Mouse (Mus musculus): ENCODE data around the gene Gpr82. TPM values are rescaled to one million over a fixed set of nuclear protein-coding genes. Genes with fewer than 3 reads are reported as not detected.
A peak's percentile ranks its signal among the peaks of the same experiment; 100 is the strongest.

Gene Gpr82
- polyA plus RNA-seq, 1 experiment from 2014 or later: 0.76 TPM

DNA sequence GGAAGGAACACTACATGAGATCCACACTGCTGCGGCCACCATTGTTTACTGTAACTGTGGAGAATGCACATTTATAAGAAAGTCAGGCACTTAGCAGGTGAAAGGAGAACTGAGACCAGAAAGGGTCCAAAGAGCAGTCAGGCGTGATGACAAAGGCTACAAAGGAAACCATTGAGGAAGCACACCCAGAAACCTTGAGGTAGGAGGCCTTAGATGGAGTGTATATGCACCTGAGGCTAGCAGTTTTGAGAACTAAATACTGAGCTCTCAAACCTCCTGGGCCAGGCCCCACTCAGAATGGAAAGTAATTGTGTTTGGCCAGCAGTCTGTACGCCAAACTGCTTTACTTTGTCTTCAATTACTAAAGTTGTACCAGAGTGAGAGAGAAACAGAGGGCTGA, 9.2 kb downstream of the Gpr82 start:
- 71% methylated on average over 3 of the region's 3 CpGs for WGBS
- Histone ChIP-seq H3K9ac (replicated peaks; ENCODE audit: low read length) (no peak overlapping the region), H3K4me3 (replicated peaks; ENCODE audit: low read depth, low read length) (no peak overlapping the region), H3K27me3 (ENCODE audit: control insufficient read depth, insufficient read depth, low read length) (no peaks in the 10 kb centered on the region), H3K4me1 (ENCODE audit: control insufficient read depth, insufficient read depth, low read length) (no peaks in the 10 kb centered on the region), H3K36me3 (ENCODE audit: control insufficient read depth, insufficient read depth, low read length) (no peaks in the 10 kb centered on the region), H3K4me2 (ENCODE audit: low read length) (no peak overlapping the region), H3K27ac (replicated peaks; ENCODE audit: low read depth, low read length) (no peak overlapping the region), H3K9me3 (ENCODE audit: control insufficient read depth, low read length) (no peaks in the 10 kb centered on the region)
- no peak for ATAC-seq (ENCODE audit: low FRiP score, low TSS enrichment)
- no peak for DNase-seq

DNA sequence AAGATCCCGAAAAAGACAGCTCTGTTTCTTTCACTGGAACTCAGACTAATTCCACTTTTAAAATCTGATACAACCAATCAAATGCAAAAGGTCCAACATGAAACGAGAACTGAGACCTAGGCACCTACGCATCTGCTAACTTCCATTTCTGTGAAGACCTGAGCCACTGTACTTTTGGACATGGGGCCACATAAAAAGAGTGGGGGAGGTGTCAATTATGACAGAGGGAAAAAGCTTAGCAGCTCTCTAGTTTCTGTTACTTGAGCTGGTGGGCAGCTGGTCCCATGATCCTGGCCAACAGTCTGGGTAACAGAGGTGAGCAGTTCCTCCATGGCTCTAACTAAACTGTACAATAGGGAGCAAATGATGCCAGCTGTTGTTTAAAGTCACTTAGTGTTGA, 11.8 kb downstream of the Gpr82 start:
- DNase-seq (no peak), ATAC-seq (ENCODE audit: low FRiP score, low TSS enrichment) (no peak)
- Histone ChIP-seq H3K9ac (replicated peaks; ENCODE audit: low read length) (no peak overlapping the region), H3K27me3 (ENCODE audit: control insufficient read depth, insufficient read depth, low read length) (no peaks in the 10 kb centered on the region), H3K9me3 (ENCODE audit: control insufficient read depth, low read length) (no peaks in the 10 kb centered on the region), H3K4me2 (ENCODE audit: low read length) (no peak overlapping the region), H3K4me1 (ENCODE audit: control insufficient read depth, insufficient read depth, low read length) (no peaks in the 10 kb centered on the region), H3K36me3 (ENCODE audit: control insufficient read depth, insufficient read depth, low read length) (no peaks in the 10 kb centered on the region), H3K4me3 (replicated peaks; ENCODE audit: low read depth, low read length) (no peak overlapping the region), H3K27ac (replicated peaks; ENCODE audit: low read depth, low read length) (no peak overlapping the region)
- 88% methylated on average over 3 of the region's 3 CpGs for WGBS

DNA sequence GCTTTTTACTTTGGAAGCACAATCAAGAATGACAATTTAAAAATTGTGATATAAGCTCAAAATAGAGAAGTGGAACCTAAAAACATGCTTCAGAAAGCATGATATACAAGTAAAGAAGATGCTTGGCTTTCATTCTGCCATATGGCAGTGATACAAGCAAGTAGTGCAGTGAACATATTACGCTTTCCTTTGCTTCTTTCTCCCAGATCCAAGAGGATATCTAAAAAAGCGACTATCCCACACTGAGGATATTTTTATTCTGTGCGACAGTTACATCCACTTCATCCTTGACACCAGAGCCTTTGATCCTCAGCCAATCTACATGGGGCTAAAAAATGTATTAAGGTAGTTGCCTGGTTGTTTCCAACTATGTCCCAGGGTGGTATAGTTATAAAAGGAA, 20.6 kb downstream of the Gpr82 start:
- Histone ChIP-seq H3K27ac (replicated peaks; ENCODE audit: low read depth, low read length) (no peak overlapping the region), H3K4me3 (replicated peaks; ENCODE audit: low read depth, low read length) (no peak overlapping the region), H3K36me3 (ENCODE audit: control insufficient read depth, insufficient read depth, low read length) (no peaks in the 10 kb centered on the region), H3K9ac (replicated peaks; ENCODE audit: low read length) (no peak overlapping the region), H3K9me3 (ENCODE audit: control insufficient read depth, low read length) (no peaks in the 10 kb centered on the region), H3K4me1 (ENCODE audit: control insufficient read depth, insufficient read depth, low read length) (no peaks in the 10 kb centered on the region), H3K27me3 (ENCODE audit: control insufficient read depth, insufficient read depth, low read length) (no peaks in the 10 kb centered on the region), H3K4me2 (ENCODE audit: low read length) (no peak overlapping the region)
- ATAC-seq (ENCODE audit: low FRiP score, low TSS enrichment): no peak
- no peak for DNase-seq
- WGBS: 91% methylated on average over 3 of the region's 3 CpGs

DNA sequence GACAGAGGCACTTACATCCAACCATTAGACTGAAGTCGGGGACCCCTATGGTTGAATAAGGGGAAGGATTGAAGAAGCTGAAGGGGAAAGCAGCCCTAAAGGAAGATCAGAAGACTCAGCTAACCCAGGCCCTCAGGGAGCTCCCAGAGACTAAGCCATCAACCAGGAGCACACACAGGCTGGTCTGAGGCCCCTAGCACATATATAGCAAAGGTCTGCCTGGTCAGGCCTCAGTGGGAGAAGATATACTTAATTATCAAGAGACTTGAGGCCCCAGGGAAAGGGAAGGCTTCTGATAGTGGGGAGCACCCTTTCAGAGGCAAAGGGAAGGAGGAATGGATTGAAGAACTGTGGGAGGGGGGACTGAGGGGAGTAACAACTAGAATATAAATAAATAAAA, 25.4 kb downstream of the Gpr82 start:
- Histone ChIP-seq H3K36me3 (ENCODE audit: control insufficient read depth, insufficient read depth, low read length) (no peaks in the 10 kb centered on the region), H3K27ac (replicated peaks; ENCODE audit: low read depth, low read length) (no peak overlapping the region), H3K4me1 (ENCODE audit: control insufficient read depth, insufficient read depth, low read length) (no peaks in the 10 kb centered on the region), H3K4me2 (ENCODE audit: low read length) (no peak overlapping the region), H3K9me3 (ENCODE audit: control insufficient read depth, low read length) (no peaks in the 10 kb centered on the region), H3K27me3 (ENCODE audit: control insufficient read depth, insufficient read depth, low read length) (no peaks in the 10 kb centered on the region), H3K4me3 (replicated peaks; ENCODE audit: low read depth, low read length) (no peak overlapping the region), H3K9ac (replicated peaks; ENCODE audit: low read length) (no peak overlapping the region)
- 88% methylated on average over 1 of the region's 1 CpGs for WGBS
- ATAC-seq (ENCODE audit: low FRiP score, low TSS enrichment) (no peak), DNase-seq (no peak)

DNA sequence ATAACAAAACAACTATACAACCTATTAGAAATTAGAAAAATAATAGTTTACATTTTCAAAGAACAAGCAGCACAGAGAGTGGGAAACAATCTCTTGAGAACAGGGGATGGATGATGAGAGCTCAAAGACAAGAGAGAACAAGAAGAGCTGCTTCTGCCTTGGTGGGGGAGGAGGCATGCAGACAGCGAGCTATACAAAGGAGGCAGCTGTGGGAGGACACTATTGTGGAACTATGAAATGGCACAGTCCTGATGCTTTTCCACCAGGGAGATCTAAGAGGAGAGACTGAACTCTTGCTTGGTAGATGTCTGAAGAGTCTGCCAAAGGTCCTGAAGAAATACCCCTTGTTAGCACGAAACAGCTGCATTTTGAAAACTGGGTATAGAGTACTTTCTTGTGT, 27.2 kb downstream of the Gpr82 start:
- Histone ChIP-seq H3K4me1 (ENCODE audit: control insufficient read depth, insufficient read depth, low read length) (no peaks in the 10 kb centered on the region), H3K4me2 (ENCODE audit: low read length) (no peak overlapping the region), H3K4me3 (replicated peaks; ENCODE audit: low read depth, low read length) (no peak overlapping the region), H3K27ac (replicated peaks; ENCODE audit: low read depth, low read length) (no peak overlapping the region), H3K36me3 (ENCODE audit: control insufficient read depth, insufficient read depth, low read length) (no peaks in the 10 kb centered on the region), H3K9ac (replicated peaks; ENCODE audit: low read length) (no peak overlapping the region), H3K9me3 (ENCODE audit: control insufficient read depth, low read length) (no peaks in the 10 kb centered on the region), H3K27me3 (ENCODE audit: control insufficient read depth, insufficient read depth, low read length) (no peaks in the 10 kb centered on the region)
- no peak for ATAC-seq (ENCODE audit: low FRiP score, low TSS enrichment)
- WGBS: 50% methylated on average over 2 of the region's 2 CpGs
- no peak for DNase-seq

DNA sequence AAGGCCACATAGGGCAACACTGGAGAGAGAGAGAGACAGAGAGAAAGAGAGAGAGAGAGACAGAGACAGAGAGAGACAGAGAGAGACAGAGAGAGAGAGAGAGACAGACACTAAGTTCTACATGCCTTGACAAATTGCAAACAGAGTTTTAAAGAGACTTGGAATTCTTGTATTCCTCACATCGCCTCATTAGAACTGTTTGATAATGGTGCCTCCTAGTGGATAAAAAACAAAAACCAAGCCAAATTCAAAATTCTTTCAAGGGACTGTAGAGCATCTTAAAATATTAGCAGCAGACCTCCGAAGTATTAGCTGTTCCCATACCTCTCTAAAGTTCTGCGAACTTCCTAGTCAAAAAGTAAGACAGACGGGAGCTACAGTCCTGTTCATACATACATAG, 30.7 kb downstream of the Gpr82 start:
- no peak overlapping the region for H3K9ac ChIP-seq (replicated peaks; ENCODE audit: low read length)
- no peak for ATAC-seq (ENCODE audit: low FRiP score, low TSS enrichment)
- H3K4me2 ChIP-seq (ENCODE audit: low read length): no peak overlapping the region
- no peaks in the 10 kb centered on the region for H3K36me3 ChIP-seq (ENCODE audit: control insufficient read depth, insufficient read depth, low read length)
- no peak overlapping the region for H3K4me3 ChIP-seq (replicated peaks; ENCODE audit: low read depth, low read length)
- 85% methylated on average over 4 of the region's 4 CpGs for WGBS
- no peaks in the 10 kb centered on the region for H3K27me3 ChIP-seq (ENCODE audit: control insufficient read depth, insufficient read depth, low read length)
- H3K9me3 ChIP-seq (ENCODE audit: control insufficient read depth, low read length): no peaks in the 10 kb centered on the region
- no peak for DNase-seq
- no peak overlapping the region for H3K27ac ChIP-seq (replicated peaks; ENCODE audit: low read depth, low read length)
- H3K4me1 ChIP-seq (ENCODE audit: control insufficient read depth, insufficient read depth, low read length): no peaks in the 10 kb centered on the region

DNA sequence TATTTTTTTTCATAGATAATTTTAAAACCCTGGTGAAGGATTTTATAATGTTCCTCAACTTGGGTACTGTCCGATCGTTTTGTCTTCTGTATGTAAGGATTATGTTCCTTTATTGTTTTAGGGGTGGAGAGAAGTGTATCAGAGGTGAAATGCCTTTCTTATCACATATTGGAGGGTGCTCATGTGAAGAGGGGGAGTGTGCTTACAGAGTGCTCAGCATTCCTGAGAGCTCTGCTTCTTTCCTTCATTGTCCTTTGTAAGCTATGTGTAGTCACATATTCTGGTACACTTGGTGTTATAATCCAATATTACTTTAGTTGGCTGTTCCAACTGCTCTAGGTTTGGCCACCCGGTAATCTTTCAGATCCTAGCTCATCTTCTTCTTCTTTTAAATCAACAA, 39.5 kb downstream of the Gpr82 start:
- Histone ChIP-seq H3K9ac (replicated peaks; ENCODE audit: low read length) (no peak overlapping the region), H3K36me3 (ENCODE audit: control insufficient read depth, insufficient read depth, low read length) (no peaks in the 10 kb centered on the region), H3K27me3 (ENCODE audit: control insufficient read depth, insufficient read depth, low read length) (no peaks in the 10 kb centered on the region), H3K4me1 (ENCODE audit: control insufficient read depth, insufficient read depth, low read length) (no peaks in the 10 kb centered on the region), H3K9me3 (ENCODE audit: control insufficient read depth, low read length) (no peaks in the 10 kb centered on the region), H3K4me3 (replicated peaks; ENCODE audit: low read depth, low read length) (no peak overlapping the region), H3K27ac (replicated peaks; ENCODE audit: low read depth, low read length) (no peak overlapping the region), H3K4me2 (ENCODE audit: low read length) (no peak overlapping the region)
- ATAC-seq (ENCODE audit: low FRiP score, low TSS enrichment) (no peak), DNase-seq (no peak)
- 93% methylated on average over 3 of the region's 3 CpGs for WGBS

DNA sequence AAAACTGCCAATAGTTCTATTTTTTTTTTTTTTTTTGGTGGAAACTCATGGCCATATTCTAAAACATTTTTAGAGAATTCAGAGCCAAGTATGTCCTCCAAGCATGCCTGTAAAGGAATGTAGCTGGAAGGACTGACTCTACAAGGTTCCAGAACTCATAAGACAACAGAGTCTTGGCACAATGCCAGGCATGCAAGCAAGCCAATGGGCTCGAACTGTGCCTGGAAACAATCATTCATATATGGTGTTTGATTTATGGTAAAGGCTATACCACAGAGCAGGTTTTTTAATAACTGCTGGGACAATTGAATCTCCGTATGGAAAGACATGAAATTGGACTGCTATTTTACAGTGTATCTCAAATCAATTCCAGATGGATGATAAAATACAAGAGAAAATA, 43.9 kb downstream of the Gpr82 start:
- peak; percentile 20 for DNase-seq

DNA sequence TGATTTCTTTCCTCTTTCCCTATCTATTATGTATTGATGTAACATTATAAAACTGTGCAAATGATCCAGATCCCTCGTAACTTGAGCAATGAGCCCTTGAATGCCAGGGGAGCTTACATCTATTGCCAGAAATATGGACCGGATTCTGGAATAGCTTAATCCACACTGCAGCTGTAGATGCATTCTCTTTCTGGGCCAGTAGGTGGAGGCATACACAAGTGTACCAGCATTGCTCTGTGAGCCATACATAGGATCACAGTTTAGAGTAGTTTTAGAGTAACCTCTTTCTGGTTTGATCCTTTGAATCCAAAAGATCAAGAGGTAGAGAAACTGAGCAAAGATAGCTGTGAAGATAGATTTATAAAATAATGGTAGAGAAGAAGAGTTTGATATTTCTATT, 49.0 kb downstream of the Gpr82 start:
- WGBS: 41% methylated on average over 2 of the region's 2 CpGs
- H3K4me1 ChIP-seq (ENCODE audit: control insufficient read depth, insufficient read depth, low read length): no peaks in the 10 kb centered on the region

More for the DNA sequence above, 43.9 kb downstream of the Gpr82 start:
- ATAC-seq (ENCODE audit: low FRiP score, low TSS enrichment): no peak
- H3K9ac ChIP-seq (replicated peaks; ENCODE audit: low read length): no peak overlapping the region
- no peak overlapping the region for H3K27ac ChIP-seq (replicated peaks; ENCODE audit: low read depth, low read length)
- no peaks in the 10 kb centered on the region for H3K4me1 ChIP-seq (ENCODE audit: control insufficient read depth, insufficient read depth, low read length)
- WGBS: 53% methylated on average over 2 of the region's 2 CpGs
- H3K9me3 ChIP-seq (ENCODE audit: control insufficient read depth, low read length): no peaks in the 10 kb centered on the region
- no peaks in the 10 kb centered on the region for H3K36me3 ChIP-seq (ENCODE audit: control insufficient read depth, insufficient read depth, low read length)
- H3K27me3 ChIP-seq (ENCODE audit: control insufficient read depth, insufficient read depth, low read length): no peaks in the 10 kb centered on the region
- H3K4me3 ChIP-seq (replicated peaks; ENCODE audit: low read depth, low read length): no peak overlapping the region
- H3K4me2 ChIP-seq (ENCODE audit: low read length): no peak overlapping the region

More for the DNA sequence above, 49.0 kb downstream of the Gpr82 start:
- H3K27me3 ChIP-seq (ENCODE audit: control insufficient read depth, insufficient read depth, low read length): no peaks in the 10 kb centered on the region
- H3K27ac ChIP-seq (replicated peaks; ENCODE audit: low read depth, low read length): no peak overlapping the region
- H3K36me3 ChIP-seq (ENCODE audit: control insufficient read depth, insufficient read depth, low read length): no peaks in the 10 kb centered on the region
- peak; percentile 78 for DNase-seq
- no peak for ATAC-seq (ENCODE audit: low FRiP score, low TSS enrichment)
- no peak overlapping the region for H3K4me3 ChIP-seq (replicated peaks; ENCODE audit: low read depth, low read length)
- no peak overlapping the region for H3K9ac ChIP-seq (replicated peaks; ENCODE audit: low read length)
- H3K9me3 ChIP-seq (ENCODE audit: control insufficient read depth, low read length): no peaks in the 10 kb centered on the region
- H3K4me2 ChIP-seq (ENCODE audit: low read length): no peak overlapping the region
